Mouse (Mus musculus): ENCODE data around the gene Oip5. TPM values are rescaled to one million over a fixed set of nuclear protein-coding genes. Genes with fewer than 3 reads are reported as not detected.
"Not testable (repeated sequence)": the region's sequence is repeated elsewhere in the genome, so short reads cannot be mapped to it uniquely, and the experiment has no call there.

The Oip5 gene
- polyA plus RNA-seq (2012; rRNA removed): 5.0 and 7.2 TPM in 2 replicates

DNA sequence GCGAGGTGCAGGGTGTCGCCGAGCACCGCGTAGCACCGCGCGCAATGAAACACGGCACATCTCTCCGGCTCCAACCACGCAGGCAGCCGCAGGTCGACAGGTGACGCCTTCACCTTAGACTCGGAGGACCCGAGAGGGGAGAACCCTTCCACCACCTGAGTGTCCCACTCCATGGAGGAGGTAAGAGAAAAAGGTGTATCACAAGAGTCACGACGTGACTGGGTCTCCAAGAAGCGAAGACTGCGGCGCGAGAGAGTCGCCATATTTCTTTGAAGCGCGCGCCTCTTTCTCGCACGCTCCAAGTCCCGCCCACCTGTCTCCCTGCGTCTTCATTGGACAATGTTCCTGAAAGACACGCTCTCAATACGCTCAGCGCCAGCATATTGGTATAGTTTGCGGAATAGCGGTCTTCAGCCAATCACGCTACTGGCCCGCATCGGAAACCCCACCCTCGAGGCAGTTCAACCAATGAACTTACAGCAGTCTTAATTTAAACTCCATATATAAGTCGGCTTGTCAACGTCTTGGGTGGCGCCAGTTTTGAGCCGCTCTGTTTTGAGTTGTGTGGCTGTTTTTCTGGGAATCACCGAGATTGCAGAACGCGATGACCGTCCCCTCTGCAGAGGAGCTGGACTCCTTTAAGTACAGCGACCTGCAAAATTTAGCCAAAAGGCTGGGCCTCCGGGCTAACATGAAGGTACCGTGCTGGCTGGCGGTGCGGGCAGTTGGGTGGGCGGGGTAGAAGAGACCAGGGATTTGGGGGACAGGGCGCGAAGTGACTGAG is at the start of gene Oip5, which contains the start of gene Nusap1:
TSS of gene Oip5 (minus strand) at position 271 of the 784 bp plus-strand sequence.
TSS of gene Nusap1 (plus strand) at position 100 of the 784 bp plus-strand sequence.
- WGBS: under 1% methylated on average over 55 of the region's 55 CpGs
- DNase-seq (ENCODE audit: low read depth, low spot score): peak; percentile 94

- DNase-seq (ENCODE audit: low read depth, low spot score): not testable (repeated sequence)
- 71% methylated on average over 22 of the region's 23 CpGs for WGBS
These were observed 47.5 kb upstream of the Oip5 start for GRCm38 (mm10) chr2:119665744-119666143.

GRCm38 (mm10) chr2:119662220-119663182 is 44.2 kb upstream of the Oip5 start, which contains the start of gene Ndufaf1:
Gene Ndufaf1, minus strand, starts transcription at chr2:119662827.
- peak; percentile 57 for DNase-seq (ENCODE audit: low read depth, low spot score)
- WGBS: under 1% methylated on average over 44 of the region's 44 CpGs

- no peak for DNase-seq (ENCODE audit: low read depth, low spot score)
- WGBS: 83% methylated on average over 5 of the region's 5 CpGs
These were observed 26.0 kb upstream of the Oip5 start for GRCm38 (mm10) chr2:119644254-119644653.

- WGBS: 94% methylated on average over 5 of the region's 5 CpGs
- no peak for DNase-seq (ENCODE audit: low read depth, low spot score)
These were observed 23.1 kb upstream of the Oip5 start for GRCm38 (mm10) chr2:119641214-119641912.

- DNase-seq (ENCODE audit: low read depth, low spot score): no peak
- 92% methylated on average over 1 of the region's 1 CpGs for WGBS
These were observed 18.5 kb upstream of the Oip5 start for GRCm38 (mm10) chr2:119636781-119637180.

GRCm38 (mm10) chr2:119621302-119621701 is 3.0 kb upstream of the Oip5 start:
- DNase-seq (ENCODE audit: low read depth, low spot score): no peak
- 58% methylated on average over 2 of the region's 2 CpGs for WGBS

GRCm38 (mm10) chr2:119619002-119619401 is 733 bp upstream of the Oip5 start:
- WGBS: 4% methylated on average over 6 of the region's 6 CpGs

DNA sequence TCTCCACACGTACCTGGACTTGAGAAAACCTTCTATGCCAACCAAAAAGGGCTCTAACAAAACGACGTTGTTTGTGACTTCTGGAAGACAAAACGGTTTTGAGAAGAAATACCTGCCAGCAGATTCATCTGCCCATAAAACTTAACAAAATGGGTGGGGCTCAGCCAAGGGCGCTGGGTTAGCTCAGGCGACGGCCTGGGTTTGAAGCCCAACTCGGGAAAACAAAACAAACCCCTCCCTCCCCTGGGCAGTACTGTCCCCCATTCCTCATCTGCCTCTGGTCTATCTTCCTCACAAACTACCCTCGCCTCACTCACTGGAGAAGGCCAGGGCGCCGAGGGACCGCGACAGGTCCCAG is 449 bp downstream of the Oip5 start:
- under 1% methylated on average over 13 of the region's 13 CpGs for WGBS
- DNase-seq (ENCODE audit: low read depth, low spot score): peak; percentile 24

More at GRCm38 (mm10) chr2:119619002-119619401, 733 bp upstream of the Oip5 start:
- DNase-seq (ENCODE audit: low read depth, low spot score): not testable (repeated sequence)

DNA sequence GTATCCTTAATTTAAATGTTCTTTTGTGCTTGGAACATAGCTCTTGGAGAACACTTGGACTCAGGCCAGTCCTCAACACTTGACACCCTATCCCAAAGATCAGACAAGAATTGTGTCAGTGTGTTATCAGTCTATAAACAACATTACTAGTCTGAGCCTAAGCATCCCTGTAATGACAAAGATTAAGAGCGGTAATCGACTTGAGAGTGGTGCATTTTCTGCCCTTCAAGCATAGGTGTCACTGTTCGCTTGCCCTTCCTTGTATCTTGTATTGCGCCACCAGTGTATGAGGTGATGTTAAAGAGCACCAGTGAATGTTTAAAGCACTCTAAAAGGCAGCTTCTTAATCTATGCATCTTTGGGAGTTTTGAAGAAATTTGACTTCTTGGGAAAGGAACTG is 11.2 kb downstream of the Oip5 start:
- no peak for DNase-seq (ENCODE audit: low read depth, low spot score)
- 86% methylated on average over 4 of the region's 4 CpGs for whole genome bisulfite sequencing

- no peak for DNase-seq (ENCODE audit: low read depth, low spot score)
- WGBS: 76% methylated on average over 6 of the region's 6 CpGs
These were observed 12.8 kb downstream of the Oip5 start for GRCm38 (mm10) chr2:119605361-119605973.

DNA sequence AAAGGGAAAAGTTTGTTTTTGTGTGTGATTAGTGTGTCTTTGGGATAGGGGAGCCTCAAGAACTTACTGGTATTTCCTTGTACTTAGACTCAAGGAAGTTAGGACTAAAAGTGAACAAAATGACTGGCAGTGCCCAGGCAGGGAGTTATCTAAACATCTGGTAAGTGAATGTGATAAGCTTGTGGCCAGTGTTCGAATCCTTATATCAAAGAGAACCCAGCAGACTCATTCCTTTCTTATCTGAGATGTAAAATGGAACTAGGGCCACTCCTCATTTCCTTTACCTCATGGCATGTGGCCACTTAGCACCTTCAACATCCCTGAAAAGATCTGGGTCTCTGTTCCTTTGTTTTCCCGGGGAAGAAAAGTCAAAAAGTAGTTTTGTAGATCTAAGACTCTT is 14.4 kb downstream of the Oip5 start:
- WGBS: 52% methylated on average over 2 of the region's 2 CpGs
- DNase-seq (ENCODE audit: low read depth, low spot score): no peak

- WGBS: 16% methylated on average over 1 of the region's 1 CpGs
- no peak for DNase-seq (ENCODE audit: low read depth, low spot score)
These were observed 15.8 kb downstream of the Oip5 start for GRCm38 (mm10) chr2:119602488-119602887.

DNA sequence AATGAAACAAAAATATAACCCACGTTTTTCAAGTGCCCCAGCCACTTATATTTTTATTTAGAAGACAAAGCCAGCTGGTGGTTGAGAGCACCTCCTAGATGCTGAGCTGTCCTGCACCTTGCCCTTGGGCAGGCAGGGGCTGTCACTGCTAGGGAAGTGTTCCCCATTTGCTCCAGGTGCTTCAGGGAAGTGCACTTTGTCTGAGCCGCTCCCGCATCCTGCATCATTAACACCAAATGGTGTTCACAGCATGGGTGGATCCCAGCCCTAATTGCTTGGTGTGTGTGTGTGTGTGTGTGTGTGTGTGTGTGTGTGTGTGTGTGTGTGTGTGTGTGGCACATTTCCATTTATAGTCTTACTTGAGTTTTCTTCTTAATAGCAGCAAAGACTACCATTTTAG is 16.7 kb downstream of the Oip5 start:
- not testable (repeated sequence) for DNase-seq (ENCODE audit: low read depth, low spot score)
- WGBS: 22% methylated on average over 3 of the region's 3 CpGs

DNA sequence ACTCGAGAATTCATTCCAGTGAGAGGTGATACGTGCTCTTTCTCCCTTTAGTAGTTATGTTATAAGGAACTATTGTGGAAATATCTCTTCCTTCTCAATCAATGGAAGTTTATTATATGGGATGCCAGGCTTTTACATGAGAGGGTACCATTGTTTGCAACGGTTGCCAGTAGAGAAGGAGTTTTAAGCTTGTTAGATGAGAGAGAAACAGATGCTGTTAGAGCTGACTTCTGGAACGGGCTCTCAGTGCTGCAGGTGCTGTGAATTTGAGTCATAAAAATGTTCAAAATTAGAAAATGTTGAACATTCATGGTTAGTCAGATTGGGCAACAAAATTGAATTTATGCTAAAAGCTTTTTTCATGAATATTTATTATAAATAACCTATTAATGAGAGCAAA is 17.2 kb downstream of the Oip5 start:
- DNase-seq (ENCODE audit: low read depth, low spot score): no peak
- whole genome bisulfite sequencing: 71% methylated on average over 4 of the region's 4 CpGs

GRCm38 (mm10) chr2:119596781-119597330 is 21.4 kb downstream of the Oip5 start:
- 78% methylated on average over 8 of the region's 8 CpGs for WGBS
- DNase-seq (ENCODE audit: low read depth, low spot score): no peak

- 28% methylated on average over 4 of the region's 4 CpGs for WGBS
These were observed 23.0 kb downstream of the Oip5 start for GRCm38 (mm10) chr2:119595308-119595707.

GRCm38 (mm10) chr2:119594113-119594981 is 23.9 kb downstream of the Oip5 start:
- DNase-seq (ENCODE audit: low read depth, low spot score): peak; percentile 96
- WGBS: 1% methylated on average over 61 of the region's 61 CpGs

More at GRCm38 (mm10) chr2:119595308-119595707, 23.0 kb downstream of the Oip5 start:
- DNase-seq (ENCODE audit: low read depth, low spot score): no peak
